Mouse (Mus musculus): Measurements from ENCODE around the gene Tnik.

Tnik gene

GRCm38 (mm10) chr3:28725203-28725602 is 462.2 kb downstream of the Tnik start:
- no peak for DNase-seq
